Mouse (Mus musculus): Measurements from ENCODE around the gene Nfyc. TPM values are rescaled to one million over a fixed set of nuclear protein-coding genes. Genes with fewer than 3 reads are reported as not detected.

Nfyc gene
- 100 to 1,000 TPM in 1 of 2 experiments, 10 to 100 TPM in 1; 80.4 to 107 TPM for polyA plus RNA-seq (2017; shearing (Covaris generic))

DNA sequence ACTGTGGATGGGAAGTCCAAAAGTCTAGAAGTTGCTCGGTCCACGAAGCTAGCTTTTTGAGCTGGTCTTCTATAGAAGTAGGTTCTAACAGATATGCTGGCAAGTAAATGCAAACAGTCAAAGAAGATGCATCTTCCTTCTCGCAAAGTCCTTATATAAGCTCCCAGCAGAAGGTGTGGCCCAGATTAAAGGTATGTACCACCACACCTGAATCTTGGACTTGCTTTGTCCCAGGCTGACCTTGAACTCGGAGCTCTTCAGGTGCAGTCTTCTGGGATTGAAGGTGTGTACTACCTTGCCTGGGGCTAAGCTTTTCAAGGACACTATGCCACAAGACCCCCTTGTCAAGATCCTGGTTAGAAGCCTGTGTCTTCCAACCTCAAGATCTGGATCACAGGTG is at the start of gene Nfyc:
Gene Nfyc, minus strand, starts transcription at position 101 of the 400 bp plus-strand sequence.

DNA sequence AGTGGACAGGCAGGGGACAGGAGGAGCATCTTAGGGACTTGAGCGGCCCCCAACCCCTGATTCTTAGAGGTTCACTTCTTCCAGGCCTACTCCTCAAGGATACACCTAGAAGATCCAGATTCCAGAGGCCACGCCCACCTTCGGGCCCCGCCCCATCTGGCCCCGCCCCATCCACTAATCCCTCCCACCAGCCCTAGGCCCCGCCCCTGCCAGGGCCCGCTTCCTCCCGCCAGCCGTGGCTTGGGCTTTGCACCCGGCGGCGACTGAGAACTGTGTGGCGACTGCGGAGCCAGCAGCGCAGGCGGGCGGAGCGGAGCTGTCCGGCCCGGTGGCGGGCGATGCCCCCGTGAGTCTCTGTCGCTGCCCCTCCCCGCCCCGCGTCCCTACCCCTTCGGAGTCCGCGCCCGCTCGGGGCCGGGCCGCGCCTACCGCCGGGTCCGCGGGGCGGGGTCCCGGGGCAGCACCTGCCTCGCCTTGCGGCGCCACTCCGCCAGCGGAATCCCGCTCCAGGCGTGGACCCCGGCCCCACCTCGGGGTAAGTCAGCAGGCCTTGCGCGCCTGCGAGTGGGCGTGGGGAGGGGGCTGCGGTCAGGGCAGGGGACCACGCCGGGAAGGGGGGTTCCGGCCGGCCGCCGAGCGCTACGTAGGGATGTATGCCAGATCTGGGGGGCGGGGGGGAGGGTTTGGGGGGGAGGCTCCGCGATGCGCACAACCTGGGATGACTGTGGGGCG is 23.4 kb upstream of the Nfyc start, which contains the start of gene Rims3:
Gene Rims3, plus strand, starts transcription at position 229 of the 732 bp plus-strand sequence.

DNA sequence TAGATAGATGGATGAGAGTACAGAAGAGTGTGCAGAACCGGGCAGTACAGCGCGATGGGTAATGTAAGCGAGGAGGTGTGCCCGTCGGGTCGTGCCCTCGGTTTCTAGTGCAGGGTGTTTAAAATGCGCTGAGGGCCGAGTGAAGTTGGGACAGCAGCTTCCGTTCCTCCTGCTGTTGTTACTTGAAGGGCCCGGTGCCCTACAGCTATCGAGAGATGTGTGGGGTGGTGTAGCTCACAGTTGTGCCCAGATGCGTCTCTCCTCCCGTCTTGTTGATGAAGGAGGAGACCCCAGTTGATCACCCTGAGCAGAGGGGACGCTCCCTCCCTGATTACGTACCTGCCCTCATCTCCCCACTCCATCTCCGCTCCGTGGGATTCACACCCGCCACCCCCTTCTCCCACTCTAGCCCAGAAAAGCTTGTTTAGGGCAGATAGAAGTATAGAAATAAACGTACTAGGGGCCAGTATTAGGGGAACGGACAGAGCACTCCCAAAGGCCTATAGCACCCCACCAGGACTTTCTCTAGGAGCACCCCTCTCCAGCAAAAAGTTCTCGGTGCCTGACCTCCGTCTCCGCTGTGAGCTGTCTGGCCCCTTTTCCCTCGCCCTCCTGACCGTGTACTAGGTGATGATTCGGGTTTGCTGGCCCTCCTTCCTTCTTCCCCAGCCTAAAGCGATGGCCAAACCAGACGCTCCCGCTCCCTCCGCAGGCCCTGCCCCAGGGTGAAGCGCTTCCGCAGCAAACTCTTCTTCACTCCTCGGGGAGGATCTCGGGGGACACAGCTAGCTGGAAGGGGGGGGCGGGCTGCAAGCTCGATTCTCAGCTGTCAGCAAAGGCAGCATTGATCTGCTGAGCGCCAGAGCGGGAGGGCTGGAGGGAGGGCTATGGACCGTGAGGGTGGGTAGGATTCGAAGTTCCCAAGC is 83.2 kb downstream of the Nfyc start, which contains the start of gene Kcnq4:
Gene Kcnq4, minus strand, starts transcription at position 672 of the 926 bp plus-strand sequence.

Other genes with a start within 250 kb of the Nfyc start
- gene Gm8439, start 242.8 kb downstream of the Nfyc start, polyA plus RNA-seq (2017; shearing (Covaris generic)), result not detected
- gene Cited4, start 165.0 kb downstream of the Nfyc start, polyA plus RNA-seq (2017; shearing (Covaris generic)), result 1 to 10 TPM; 1.4 to 1.6 TPM
- gene Kcnq4, start 83.0 kb downstream of the Nfyc start, polyA plus RNA-seq (2017; shearing (Covaris generic)), result not detected
- 1 to 10 TPM in 1 of 2 experiments, under 1 TPM in 1; 0.35 to 2.8 TPM for gene Rims3, start 23.2 kb upstream of the Nfyc start, polyA plus RNA-seq (2017; shearing (Covaris generic))
- 10 to 100 TPM; 27.2 to 27.6 TPM for gene Exo5, start 93.4 kb upstream of the Nfyc start, polyA plus RNA-seq (2017; shearing (Covaris generic))
- 1 to 10 TPM; 2.3 to 3.1 TPM for gene Zfp69, start 120.1 kb upstream of the Nfyc start, polyA plus RNA-seq (2017; shearing (Covaris generic))
- gene Smap2, start 185.7 kb upstream of the Nfyc start, polyA plus RNA-seq (2017; shearing (Covaris generic)), result 10 to 100 TPM; 65.6 to 69.1 TPM
- not detected for gene Col9a2, start 207.8 kb upstream of the Nfyc start, polyA plus RNA-seq (2017; shearing (Covaris generic))

Measured in activated CD4-positive, CD25-positive, alpha-beta regulatory T cell (primary cell).